Mouse (Mus musculus) left cerebral cortex, postnatal 36 days (tissue): ENCODE data around the gene Bnipl. TPM values are rescaled to one million over a fixed set of nuclear protein-coding genes. Genes with fewer than 3 reads are reported as not detected.

Experiments used
- DNase-seq, 2 experiments: peaks; one replicate each; pipeline ENCODE4 v3.0.0; 2021 to 2022; ENCODE audit warnings: low spot score in 2 of 2, mixed read lengths in 1 of 2
- intact Hi-C: fragments of 180-260 bp; cut with DNase I; formaldehyde crosslinking; loops from one replicate; pipeline ENCODE4 v1.15.1; 2025
- total RNA-seq, 2 experiments: library from RNA; stranded (reverse); gene quantifications; 2 replicates each; pipeline ENCODE4 v1.2.3; 2021

Gene Bnipl
- total RNA-seq = under 1 TPM; 0.39 to 0.86 TPM

DNA sequence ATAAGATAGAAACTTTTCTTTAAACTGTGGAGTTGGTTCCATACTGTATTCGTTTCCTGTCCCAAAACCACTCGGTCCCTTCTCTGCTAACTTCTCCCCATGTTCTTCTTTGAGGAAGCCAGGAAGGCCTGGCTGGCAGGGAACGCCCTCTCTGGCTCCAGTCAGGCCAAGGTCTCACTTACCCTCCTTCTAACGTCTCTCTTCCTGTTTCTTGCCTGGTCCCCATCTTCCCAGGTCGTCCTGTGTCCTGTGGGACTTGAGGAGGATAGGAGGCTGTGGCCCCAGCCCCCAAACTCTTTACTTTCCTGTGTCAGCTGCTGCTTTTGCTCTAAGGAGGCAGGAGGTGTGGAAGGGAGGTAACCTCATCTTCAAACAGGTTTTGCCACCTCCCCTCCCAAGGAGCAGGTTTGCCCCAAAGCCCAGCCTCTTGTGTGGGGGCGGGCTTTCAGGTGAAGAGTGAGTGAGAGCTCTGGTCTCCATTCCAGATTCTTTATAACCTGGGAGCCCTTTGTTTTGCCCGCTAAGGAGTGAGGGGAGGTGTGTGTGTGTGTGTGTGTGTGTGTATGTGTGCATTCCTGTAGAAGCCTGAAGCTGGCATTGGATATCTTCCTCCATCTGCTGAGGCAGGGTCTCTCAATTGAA is at the start of gene Bnipl:
Gene Bnipl, minus strand, starts transcription at position 411 of the 642 bp plus-strand sequence.
- DNase-seq = no peak
- intact Hi-C loops = no loop called here

DNA sequence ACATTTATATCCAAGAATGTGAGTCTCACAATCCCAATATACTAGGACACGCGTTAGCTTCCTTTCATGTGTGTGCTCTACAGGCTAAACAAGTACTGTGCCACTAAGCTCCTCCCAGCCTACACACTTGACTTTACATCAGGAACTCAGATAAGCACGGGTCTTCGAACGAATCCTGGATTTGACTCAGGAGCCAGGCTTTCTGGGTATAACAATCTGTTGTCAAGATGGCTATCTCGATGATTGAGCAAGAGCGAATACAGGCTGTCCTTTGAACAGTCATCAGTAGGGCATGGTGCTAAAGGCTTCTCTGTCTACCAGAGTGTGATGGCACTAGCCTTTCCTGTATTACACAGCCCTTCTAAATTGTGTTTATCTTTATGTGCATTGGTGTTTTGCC is 47.0 kb upstream of the Bnipl start:
- no peak for DNase-seq
- intact Hi-C loops = no loop called here

- intact Hi-C loops = no loop called here
- DNase-seq = no peak
These were observed 45.1 kb upstream of the Bnipl start for GRCm38 (mm10) chr3:95296103-95296469.

- DNase-seq = no peak
- intact Hi-C loops = no loop called here
These were observed 44.5 kb upstream of the Bnipl start for GRCm38 (mm10) chr3:95295321-95296102.

DNA sequence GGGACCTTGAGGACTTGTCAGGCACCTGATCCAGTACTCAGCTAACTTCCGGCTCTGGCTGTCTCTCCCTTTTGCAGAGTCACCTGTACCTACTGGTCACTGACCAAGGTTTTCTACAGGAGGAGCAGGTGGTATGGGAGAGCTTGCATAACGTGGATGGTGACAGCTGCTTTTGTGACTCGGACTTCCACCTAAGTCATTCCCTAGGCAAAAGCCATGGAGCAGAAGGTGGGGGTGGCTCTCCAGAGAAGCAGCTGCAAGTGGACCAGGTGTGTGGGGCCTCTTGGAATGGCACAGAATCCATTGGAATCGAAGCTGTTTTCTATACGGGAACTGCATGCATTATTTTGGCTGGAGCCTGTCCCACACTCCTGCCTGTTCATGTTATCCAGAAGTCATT is 43.7 kb upstream of the Bnipl start:
- no peak for DNase-seq
- intact Hi-C loops = no loop called here

- intact Hi-C loops = no loop called here
- no peak for DNase-seq
These were observed 43.3 kb upstream of the Bnipl start for GRCm38 (mm10) chr3:95294316-95294715.

DNA sequence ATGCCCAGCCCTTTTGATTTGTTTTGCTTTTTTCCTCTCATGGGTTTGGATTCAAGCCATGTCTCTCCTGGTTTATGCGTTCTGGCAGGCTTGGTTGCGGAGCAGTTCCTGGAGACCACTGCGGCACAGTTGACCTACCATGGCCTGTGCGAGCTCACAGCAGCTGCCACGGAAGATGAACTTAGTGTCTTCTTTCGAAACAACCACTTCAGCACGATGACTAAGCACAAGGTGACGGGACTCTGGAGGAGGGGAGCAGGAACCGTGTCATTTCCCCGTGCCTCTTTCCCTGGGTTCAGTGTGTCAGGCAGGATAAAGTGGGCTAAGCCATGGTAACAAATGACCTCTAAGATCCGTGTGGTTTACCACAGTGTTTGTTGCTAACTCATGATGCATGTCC is 42.5 kb upstream of the Bnipl start:
- no peak for DNase-seq

DNA sequence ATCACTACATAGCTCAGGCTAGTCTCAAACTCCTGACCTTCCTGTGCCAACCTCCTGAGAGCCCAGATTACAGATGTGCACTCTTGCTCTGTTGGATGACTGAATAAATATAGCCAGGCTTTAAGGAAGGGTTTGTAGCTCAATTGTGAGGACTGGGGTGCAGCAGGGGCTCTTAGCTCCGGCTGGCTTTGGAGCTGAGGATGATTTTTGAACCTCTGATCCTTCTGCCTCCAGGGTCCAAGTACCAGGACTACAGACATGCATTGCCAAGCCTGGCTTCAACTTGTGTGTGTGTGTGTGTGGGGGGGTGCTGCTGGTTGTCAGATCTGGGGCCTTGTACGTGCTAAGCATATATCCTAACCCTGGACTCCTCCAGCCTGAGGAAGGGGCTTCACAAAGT is 41.9 kb upstream of the Bnipl start:
- intact Hi-C loops = no loop called here
- DNase-seq = no peak

More for the DNA sequence above, 42.5 kb upstream of the Bnipl start:
- intact Hi-C loops = no loop called here

DNA sequence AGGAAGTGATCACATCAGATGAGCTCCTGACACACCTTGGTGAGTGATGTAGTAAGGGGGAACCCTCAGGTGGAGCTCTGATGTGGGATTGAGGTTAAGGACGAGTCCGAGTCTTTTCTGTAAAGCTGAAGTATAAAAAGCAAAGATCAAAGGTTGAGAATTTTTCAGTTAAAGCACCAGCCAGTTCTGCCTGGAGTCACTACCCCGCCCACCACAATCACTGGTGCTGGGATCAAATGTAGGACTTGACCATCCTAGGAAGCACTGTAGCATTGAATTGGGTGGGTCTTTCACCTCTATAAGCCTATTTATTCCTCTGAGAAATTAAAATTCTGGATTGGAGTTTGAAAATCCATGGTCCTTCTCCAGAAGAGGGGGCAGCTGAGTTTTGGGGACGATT is 40.0 kb upstream of the Bnipl start:
- DNase-seq = no peak
- intact Hi-C loops = no loop called here

- intact Hi-C loops = no loop called here
- no peak for DNase-seq
These were observed 39.2 kb upstream of the Bnipl start for GRCm38 (mm10) chr3:95290156-95290555.

GRCm38 (mm10) chr3:95289419-95289818 is 38.4 kb upstream of the Bnipl start:
- intact Hi-C loops = no loop called here
- DNase-seq = no peak

GRCm38 (mm10) chr3:95287541-95287940 is 36.5 kb upstream of the Bnipl start:
- intact Hi-C loops = no loop called here
- DNase-seq = no peak

DNA sequence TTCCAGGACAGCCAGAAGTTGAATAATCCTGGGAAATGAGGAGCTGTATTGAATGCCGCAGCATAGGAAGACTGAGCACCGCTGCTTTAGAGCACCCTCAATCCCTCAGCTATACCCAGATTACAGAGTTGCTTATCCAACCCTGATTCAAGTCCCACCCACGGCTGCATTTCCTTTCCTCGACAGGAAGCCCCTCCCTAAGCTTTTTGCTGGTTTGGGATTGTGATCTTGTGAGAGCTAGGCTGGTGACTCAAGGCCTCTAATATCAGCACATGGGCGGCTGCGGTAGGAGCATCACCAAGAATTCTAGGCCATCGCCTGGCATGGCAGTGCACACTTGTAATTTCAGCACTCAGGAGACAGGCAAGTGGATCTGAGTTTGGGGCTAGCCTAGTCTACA is 35.5 kb upstream of the Bnipl start:
- intact Hi-C loops = no loop called here
- DNase-seq = no peak

DNA sequence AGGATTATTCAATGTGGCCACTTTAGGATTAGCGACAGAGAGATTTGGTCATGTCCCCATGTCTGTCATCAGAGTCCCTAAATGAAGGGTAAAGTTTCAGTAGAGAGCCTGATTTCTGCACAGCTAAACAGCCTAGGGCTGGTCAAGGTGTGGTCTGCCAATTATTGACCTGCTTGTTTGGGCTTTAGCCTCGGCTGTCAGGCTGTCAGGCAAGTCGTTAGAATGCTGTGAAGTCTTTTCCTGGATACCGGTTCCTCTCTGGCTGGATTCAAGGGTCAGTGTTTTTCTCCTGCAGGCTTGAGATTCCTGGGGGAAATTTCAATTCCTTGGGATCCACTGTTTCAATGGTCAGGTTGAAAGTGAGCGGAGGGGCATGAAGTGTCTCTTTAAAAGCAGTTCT is 35.0 kb upstream of the Bnipl start:
- intact Hi-C loops = no loop called here
- no peak for DNase-seq

DNA sequence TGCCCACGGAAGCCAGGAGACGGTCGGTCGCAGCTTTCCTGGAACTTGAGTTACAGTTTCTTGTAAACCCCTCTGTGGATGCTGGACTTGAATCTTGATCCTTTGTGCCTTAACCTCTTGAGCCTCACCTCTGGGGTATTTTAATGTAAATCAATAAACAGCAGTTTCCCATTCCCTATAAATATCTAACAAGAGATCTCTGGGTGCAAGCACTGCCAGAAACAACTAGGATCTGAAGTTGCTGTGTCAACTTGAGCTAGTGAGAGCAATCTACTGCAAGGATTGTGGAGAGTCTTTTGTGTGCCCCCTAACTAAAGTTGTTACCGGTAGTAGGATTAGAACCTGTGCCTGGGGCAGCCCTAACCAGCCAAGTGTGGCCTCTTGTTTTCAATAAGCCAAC is 34.4 kb upstream of the Bnipl start:
- no peak for DNase-seq
- intact Hi-C loops = no loop called here

- no peak for DNase-seq
- intact Hi-C loops = no loop called here
These were observed 33.7 kb upstream of the Bnipl start for GRCm38 (mm10) chr3:95284501-95285281.

DNA sequence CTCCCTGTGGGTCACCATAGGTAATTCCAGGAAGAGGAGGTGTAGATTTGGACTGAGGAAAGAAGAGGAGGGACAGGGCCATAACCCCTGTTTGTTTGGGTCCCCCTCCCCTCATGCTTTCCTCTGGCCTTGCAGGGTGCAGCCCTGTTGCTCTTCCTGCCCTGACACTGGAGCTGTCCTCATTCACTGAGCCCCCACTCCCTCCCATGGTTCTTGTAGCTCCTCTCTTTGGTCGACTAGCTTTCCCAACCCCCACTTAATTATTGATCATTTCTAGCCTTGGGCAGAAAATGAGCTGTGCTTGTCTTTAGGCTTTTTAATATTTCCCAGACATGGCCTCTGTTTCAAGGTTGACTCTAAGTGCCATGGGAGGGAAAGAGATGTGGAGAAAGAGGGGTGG is 33.1 kb upstream of the Bnipl start:
- DNase-seq = no peak
- intact Hi-C loops = no loop called here

- intact Hi-C loops = loop anchor here (2.0 kb wide), 1 partner anchor 55 kb away; the partner anchor contains the start of gene Cdc42se1
- DNase-seq = no peak
These were observed 32.6 kb upstream of the Bnipl start for GRCm38 (mm10) chr3:95283589-95283941.

DNA sequence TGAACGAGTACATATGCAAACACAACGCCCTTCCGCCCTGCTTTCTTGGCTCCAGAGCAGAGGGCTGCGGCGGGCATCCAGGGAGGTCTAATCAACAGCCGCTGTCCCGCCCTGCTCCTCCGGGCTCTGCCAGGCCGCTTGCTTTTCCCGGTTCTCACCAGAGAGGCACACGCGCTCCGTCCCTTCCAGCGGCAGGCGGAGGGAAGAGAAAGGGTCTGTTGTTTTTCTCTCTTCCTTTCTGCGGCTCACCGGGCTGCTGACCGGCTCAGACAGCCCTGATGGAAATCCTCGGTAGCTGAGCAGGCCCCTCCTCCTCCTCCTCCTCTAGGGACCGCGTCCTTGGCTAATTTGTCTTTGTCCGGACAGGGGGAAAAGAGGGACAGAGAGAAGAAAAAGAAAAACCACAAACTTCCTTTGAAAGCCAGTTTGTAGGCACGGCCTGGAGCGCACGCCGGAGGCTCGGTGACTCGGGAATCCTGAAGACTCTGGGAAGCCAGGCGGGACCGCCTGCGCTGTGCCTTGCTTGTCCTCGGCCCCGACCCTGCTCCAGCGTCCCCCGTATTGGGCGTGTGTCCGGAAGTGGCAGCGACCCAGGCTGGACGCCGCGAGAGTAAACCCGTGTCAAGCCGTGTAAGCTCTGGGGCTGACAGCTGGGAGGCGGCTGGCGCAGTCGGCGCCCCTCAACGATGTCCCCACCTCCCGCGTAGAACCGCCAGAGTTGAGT is 32.0 kb upstream of the Bnipl start:
- intact Hi-C loops = loop anchor here (2.0 kb wide), 1 partner anchor 54 kb away; the partner anchor contains the start of gene Cdc42se1
- peak; percentile 75 for DNase-seq

DNA sequence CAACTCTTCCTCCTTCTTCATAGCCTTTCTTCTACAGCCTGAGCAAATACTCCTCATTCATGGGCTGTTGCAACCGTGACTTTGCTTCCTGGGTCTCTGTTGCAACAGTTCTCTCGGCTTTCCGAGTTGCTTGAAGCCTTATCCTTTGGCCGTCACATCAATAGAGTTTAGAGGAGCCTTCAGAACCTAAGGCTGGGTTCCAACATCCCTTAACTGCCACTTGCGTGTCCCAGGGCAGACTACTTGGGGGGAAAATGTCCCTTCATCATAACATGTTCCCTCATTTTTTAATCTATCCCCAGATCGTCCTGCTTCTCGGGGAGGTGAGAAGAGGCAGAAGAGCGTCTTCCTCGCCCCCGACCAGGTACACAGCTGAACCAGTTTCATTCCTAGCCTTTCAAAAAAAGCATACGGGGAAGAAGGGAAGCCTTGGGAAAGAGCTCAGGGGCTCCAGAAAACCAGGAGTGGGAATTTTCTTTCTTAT is 31.4 kb upstream of the Bnipl start:
- peak in 1 of 2 experiments; percentile 38 for DNase-seq
- intact Hi-C loops = loop anchor here (2.0 kb wide), 1 partner anchor 54 kb away; the partner anchor contains the start of gene Cdc42se1
